Mouse (Mus musculus) ES-E14 (cell line): Measurements from ENCODE around the gene Kcnh2.

ENCODE experiments used
- CHD2 ChIP-seq: IDR thresholded peaks from 2 replicates; pipeline ENCODE4 v1.6.1; 2014; ENCODE audit warnings: mild to moderate bottlenecking, low read depth, low read length, inconsistent platforms
- MAFK ChIP-seq: IDR thresholded peaks from 2 replicates; pipeline ENCODE4 v1.6.1; 2014; ENCODE audit warnings: mild to moderate bottlenecking, low read depth, low read length, inconsistent platforms; ENCODE audit not compliant: insufficient read depth

GRCm38 (mm10) chr5:24350531-24351250 lies 713 bp downstream of the Kcnh2 start:
- TF ChIP-seq MAFK (no peak), CHD2 (no peak)
